Mouse (Mus musculus) testis, adult 2 months (tissue): Measurements from ENCODE around the gene Sorl1. TPM values are rescaled to one million over a fixed set of nuclear protein-coding genes. Genes with fewer than 3 reads are reported as not detected.

Source experiments
- H3K27ac ChIP-seq: fragments of 200-500 bp; 2 replicates; pipeline ENCODE4 v1.5.1; 2012; ENCODE audit warnings: low read depth, low read length; ENCODE audit not compliant: control insufficient read depth, insufficient read depth
- H3K27me3 ChIP-seq: fragments of 200-500 bp; 2 replicates; pipeline ENCODE4 v1.6.1; 2012; ENCODE audit warnings: mild to moderate bottlenecking, low read length, moderate library complexity; ENCODE audit not compliant: control insufficient read depth, insufficient read depth
- H3K36me3 ChIP-seq: fragments of 200-500 bp; 2 replicates; pipeline ENCODE4 v1.6.1; 2012; ENCODE audit warnings: mild to moderate bottlenecking, low read length; ENCODE audit not compliant: control insufficient read depth, insufficient read depth
- H3K4me1 ChIP-seq: fragments of 200-500 bp; 2 replicates; pipeline ENCODE4 v1.6.1; 2012; ENCODE audit warnings: low read length; ENCODE audit not compliant: control insufficient read depth, insufficient read depth
- H3K4me3 ChIP-seq: fragments of 200-500 bp; 2 replicates; pipeline ENCODE4 v1.5.1; 2012; ENCODE audit warnings: low read depth, mild to moderate bottlenecking, low read length, moderate library complexity, mixed read lengths; ENCODE audit not compliant: control insufficient read depth
- CTCF ChIP-seq: fragments of 200-500 bp; IDR thresholded peaks from 2 replicates; pipeline ENCODE4 v1.5.1; 2012; ENCODE audit warnings: low read depth, mild to moderate bottlenecking, inconsistent platforms, low read length, moderate library complexity; ENCODE audit not compliant: control insufficient read depth, insufficient read depth, insufficient replicate concordance
- POLR2A ChIP-seq: fragments of 200-500 bp; IDR thresholded peaks from 2 replicates; pipeline ENCODE4 v1.6.1; 2012; ENCODE audit warnings: low read depth, mild to moderate bottlenecking, inconsistent platforms, low read length, moderate library complexity; ENCODE audit not compliant: control insufficient read depth
- polyA plus RNA-seq: library from polyadenylated mRNA; depleted of rRNA; stranded (reverse); fragments of >200 nt; gene quantifications from 2 replicates; pipeline ENCODE4 v1.2.3, GENCODE M21; 2012

Gene Sorl1
- polyA plus RNA-seq, 1 experiment, result 3.7 TPM

DNA sequence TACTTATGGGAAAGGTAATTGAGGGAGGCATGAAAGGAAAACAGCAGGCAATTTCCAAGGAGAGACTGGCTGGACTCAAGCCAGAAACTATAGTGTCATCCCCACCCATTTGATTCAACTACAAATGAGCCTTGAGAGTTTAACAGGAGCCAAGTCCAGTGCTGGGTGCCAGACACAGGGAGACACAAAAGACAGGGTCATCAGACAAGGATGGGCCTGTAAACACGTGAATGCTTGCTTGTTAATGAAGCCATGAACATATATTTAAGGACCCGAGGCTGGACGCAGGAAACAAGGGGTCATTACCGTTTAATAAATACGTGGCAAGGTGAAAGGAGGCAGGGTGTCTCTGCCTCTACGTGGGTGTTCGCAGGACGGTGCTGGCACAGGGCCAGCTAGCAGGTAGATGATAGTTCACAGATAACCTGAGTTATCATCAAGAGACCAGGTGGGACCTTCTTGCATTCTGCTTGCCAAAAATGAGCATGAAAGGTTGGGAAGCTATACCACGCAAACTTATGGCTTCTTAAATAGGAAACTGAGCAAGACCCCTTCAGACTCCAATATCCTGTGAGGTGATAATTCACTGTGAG, 23.4 kb downstream of the Sorl1 start:
- TF ChIP-seq POLR2A (no peak), CTCF (no peak)
- no peaks in the 10 kb centered on the region for H3K4me1 ChIP-seq
- H3K27ac ChIP-seq, result no peak overlapping the region
- H3K27me3 ChIP-seq, result no peaks in the 10 kb centered on the region
- no peaks in the 10 kb centered on the region for H3K36me3 ChIP-seq
- H3K4me3 ChIP-seq, result no peak overlapping the region

DNA sequence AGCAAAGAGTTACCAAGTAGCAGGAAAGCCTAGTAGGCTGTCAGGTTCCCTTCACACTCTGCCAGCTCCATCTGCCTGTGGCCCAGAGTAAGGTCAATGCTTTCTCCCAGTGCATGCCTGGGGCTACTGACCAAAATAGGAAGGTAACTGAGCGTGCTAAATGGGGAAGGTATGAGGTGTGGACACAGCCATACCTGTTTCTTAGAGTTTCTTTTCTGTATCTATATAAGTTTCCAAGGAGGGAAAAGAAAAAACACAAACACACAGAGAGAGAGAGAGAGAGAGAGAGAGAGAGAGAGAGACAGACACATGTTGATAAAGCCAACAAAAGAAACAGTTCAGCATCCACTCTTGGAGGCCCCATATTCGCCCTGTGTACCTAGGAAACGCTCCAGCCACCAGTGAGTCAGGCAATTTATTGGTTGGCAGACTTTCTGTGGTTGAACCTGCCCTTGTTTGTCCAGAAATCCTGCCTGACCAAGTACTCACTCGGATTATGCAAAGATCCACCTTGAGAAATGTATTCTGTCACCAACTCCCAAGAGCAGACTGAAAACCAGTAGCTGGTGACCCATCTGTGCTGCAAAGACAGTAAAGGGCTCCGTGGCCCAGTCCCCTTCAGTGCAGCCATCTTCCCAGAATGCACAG, 25.5 kb downstream of the Sorl1 start:
- Histone ChIP-seq H3K4me1 (no peaks in the 10 kb centered on the region), H3K4me3 (no peak overlapping the region), H3K27ac (no peak overlapping the region), H3K36me3 (no peaks in the 10 kb centered on the region), H3K27me3 (no peaks in the 10 kb centered on the region)
- no peak for TF ChIP-seq CTCF
- TF ChIP-seq POLR2A, result no peak

DNA sequence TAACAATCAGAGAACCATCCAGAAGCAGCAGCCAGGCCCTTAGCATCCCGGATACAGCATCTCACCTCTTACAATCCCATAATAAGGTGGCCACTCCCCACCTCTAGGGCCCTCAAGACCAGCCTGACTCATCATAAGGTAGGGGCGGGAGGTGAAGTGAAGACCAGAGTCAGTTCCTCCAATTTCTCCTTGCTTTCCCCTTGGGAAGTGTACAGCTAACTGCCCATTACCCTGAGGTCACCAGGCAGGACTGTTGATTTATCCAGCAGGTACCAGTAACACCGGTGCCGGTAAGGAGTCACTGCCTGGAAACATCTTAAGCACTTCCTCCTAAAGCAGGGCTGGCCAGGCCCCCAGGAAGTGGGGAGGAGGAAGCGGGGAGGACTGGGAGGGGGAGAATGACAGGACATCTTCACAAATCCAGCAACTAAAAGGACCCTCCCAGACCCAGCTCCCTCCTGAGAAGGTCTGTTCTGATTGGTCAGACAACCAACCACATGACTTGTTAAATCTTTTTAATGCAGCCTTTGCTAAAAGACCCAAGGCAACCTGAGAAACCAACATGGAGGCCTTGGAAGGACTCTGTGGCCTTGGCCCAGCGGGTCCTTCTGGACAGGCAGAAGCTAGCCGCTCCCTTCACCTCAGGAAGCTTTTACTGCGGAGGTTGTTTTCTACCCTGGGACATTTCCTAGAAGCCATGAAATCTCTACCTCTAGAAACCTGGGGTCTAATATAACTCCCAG, 26.2 kb downstream of the Sorl1 start:
- no peaks in the 10 kb centered on the region for H3K4me1 ChIP-seq
- H3K27me3 ChIP-seq, result no peaks in the 10 kb centered on the region
- no peaks in the 10 kb centered on the region for H3K36me3 ChIP-seq
- no peak overlapping the region for H3K27ac ChIP-seq
- TF ChIP-seq POLR2A, result no peak
- no peak for TF ChIP-seq CTCF
- no peak overlapping the region for H3K4me3 ChIP-seq

DNA sequence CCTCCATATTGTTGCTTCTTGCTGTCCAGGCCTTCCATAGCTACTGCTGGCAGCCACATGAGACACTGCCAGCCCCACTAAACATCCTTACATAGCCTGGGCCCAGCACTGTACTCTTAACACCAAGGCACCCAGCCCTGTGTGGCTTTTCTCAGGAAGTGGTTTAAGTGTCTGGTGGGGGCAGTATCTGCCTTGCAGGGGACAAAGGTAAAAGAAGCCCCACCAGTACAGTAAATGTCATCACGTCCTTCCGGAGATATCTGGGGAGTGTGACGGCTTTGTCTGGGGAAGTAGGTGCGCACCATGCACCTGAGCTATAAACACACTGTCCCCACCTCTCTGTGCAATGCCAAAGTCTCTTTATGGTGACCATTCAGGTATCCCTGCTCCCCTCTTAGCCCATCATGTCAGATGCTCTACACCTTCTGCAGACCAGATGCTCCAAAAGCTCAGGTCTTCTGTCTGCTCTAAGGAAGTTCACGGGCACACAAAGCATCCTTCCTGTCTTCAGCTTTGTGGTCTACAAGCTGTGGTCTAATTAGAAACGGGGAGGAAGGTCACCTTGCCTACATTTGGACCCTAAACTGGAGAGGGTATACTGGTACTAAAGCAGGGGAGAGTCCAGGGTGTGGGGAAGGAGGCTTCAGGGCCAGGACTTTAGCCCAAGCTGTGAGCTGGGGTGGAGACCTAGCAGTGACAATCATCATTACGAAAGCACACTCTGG, 26.9 kb downstream of the Sorl1 start:
- Histone ChIP-seq H3K36me3 (no peaks in the 10 kb centered on the region), H3K27ac (no peak overlapping the region), H3K4me3 (no peak overlapping the region), H3K27me3 (no peaks in the 10 kb centered on the region), H3K4me1 (no peaks in the 10 kb centered on the region)
- TF ChIP-seq POLR2A (no peak), CTCF (no peak)

DNA sequence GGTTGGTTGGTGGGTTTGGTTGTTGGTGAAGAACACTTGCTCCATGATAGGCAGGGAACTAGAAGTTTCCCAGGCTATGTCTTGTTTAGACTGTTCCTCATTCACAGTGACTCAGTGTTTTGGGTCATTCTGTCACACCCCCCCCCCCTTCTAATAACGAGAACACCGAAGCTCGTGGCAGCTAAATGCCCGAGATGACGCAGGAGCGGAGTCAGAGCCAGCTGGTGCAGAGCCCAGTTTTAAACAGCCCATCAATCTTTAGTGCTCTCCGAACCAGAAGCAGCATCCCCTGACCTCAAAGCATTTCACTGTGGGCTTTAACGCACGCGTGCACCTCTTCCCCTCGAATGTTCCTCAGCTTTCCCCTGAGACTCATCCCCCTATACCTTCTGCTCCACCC, 29.3 kb downstream of the Sorl1 start:
- Histone ChIP-seq H3K4me3 (no peak overlapping the region), H3K4me1 (no peaks in the 10 kb centered on the region), H3K27ac (no peak overlapping the region), H3K36me3 (no peaks in the 10 kb centered on the region), H3K27me3 (no peaks in the 10 kb centered on the region)
- TF ChIP-seq CTCF (no peak), POLR2A (no peak)

DNA sequence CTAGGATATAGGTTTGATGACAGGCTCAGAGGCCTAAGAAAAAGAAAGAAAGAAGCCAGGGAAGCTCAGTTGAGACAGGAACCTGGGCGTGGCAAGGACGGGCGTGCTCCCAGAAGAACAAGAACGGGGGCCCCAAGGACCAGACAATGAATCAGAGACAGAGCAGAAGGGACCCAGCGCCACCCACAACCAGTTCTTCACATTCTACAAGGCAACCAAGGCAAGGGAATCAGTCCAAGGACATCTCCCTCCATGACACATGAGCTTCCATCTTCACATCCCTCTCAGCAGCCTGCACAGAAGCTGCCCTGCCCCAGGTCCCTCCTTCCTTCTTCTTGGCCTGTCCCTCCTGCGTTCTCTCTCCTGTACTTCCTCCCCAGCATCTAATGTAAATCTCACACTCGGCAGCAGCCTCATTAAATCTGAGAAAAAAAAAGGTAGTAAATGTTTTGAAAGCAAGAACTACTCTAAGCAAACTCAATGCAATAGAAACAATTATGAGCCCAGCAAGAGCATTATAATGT, 30.0 kb downstream of the Sorl1 start:
- Histone ChIP-seq H3K27ac (no peak overlapping the region), H3K4me3 (no peak overlapping the region), H3K36me3 (no peaks in the 10 kb centered on the region), H3K27me3 (no peaks in the 10 kb centered on the region), H3K4me1 (no peaks in the 10 kb centered on the region)
- TF ChIP-seq POLR2A, result no peak
- no peak for TF ChIP-seq CTCF

DNA sequence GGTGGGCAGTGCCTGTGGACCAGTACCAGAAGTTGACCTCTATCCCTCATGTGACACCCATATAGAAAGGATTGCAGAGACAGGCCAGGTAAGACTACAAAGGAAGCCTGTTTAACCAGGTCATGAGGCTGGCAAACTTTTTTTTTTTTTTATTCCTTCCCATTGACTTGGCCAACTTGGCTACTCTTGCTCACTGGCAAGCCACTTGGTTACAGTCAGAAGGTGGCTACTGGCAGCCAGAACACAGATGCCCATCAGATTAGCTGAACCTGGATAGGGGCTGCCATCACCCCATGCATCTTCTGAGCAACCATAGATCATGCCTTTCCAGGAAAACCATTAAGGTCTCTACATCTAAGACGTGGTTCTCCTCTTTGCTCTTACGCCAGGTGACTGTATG, 31.3 kb downstream of the Sorl1 start:
- H3K4me1 ChIP-seq, result no peaks in the 10 kb centered on the region
- H3K27me3 ChIP-seq, result no peaks in the 10 kb centered on the region
- no peaks in the 10 kb centered on the region for H3K36me3 ChIP-seq
- H3K27ac ChIP-seq, result no peak overlapping the region
- TF ChIP-seq CTCF (no peak), POLR2A (no peak)
- H3K4me3 ChIP-seq, result no peak overlapping the region

DNA sequence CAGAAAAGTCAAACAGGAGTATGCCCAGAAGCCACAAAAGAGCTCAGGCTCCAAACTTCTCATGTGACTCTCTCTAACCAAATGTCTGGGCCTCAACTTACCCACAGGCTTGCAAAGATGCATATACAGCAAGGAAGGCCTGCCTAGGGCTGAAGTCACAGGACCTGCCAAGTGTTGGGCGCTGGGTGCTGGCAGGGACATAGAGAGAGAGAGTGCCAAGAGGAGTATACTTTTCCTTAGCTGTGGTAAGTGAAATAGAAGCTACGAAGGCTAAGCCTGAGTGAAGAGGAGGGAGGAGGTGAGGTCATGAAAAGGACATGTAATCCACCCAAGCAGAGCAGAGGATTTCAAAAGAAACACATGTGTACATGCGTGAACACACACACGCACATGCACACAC, 32.5 kb downstream of the Sorl1 start:
- Histone ChIP-seq H3K4me1 (no peaks in the 10 kb centered on the region), H3K36me3 (no peaks in the 10 kb centered on the region), H3K27ac (no peak overlapping the region), H3K4me3 (no peak overlapping the region), H3K27me3 (no peaks in the 10 kb centered on the region)
- TF ChIP-seq CTCF, result no peak
- no peak for TF ChIP-seq POLR2A
